Mouse (Mus musculus): ENCODE measurements around the gene Ngdn.
A peak's percentile ranks its signal among the peaks of the same experiment; 100 is the strongest.

Ngdn gene

DNA sequence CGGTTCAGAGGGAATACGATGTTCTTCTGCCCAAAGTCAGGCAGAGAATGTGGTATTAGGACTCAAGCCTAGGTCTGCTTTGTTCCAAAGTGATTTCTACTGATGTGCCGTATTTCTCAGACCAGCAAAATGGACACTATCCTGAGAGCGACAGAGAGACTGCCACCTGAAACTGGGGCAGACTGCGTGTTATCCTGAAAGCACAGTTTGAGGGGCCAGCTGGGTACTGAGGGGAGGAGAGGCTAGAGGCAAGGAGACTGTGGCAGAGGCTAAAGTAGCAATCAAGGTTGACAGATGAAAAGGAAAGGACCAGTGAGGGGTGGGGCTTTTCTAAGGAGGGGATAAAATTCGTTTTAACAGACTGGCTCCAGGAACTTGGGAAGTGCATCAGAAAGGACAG lies 14.4 kb upstream of the Ngdn start:
- no peak for DNase-seq

- no peak for DNase-seq
These were observed 13.8 kb upstream of the Ngdn start for GRCm38 (mm10) chr14:55001446-55001845.

GRCm38 (mm10) chr14:55001938-55002686 lies 13.1 kb upstream of the Ngdn start:
- DNase-seq, result peak; percentile 27

DNA sequence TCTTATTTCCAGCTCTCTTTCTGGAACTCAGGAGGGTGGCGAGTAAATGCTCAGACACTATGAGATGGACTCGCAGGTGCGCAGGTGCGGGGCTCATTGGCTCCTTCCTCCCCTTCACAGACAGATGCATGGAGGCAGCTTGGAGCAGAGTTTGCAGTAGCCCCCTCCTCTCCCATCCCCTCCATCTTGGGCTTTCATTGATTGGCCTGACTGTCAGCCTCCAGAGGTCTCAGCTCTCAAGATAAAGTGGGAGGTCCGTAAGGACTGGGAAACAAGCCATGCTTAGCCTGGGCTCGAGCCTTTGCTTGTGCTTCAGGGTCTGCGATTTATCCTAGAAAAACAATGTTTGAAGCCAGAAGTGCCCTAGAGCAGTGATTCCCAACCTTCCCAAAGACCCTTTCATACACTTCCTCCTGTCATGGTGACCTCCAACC lies 12.6 kb upstream of the Ngdn start:
- no peak for DNase-seq

GRCm38 (mm10) chr14:55003878-55004855 lies 11.1 kb upstream of the Ngdn start:
- DNase-seq, result peak; percentile 44

DNA sequence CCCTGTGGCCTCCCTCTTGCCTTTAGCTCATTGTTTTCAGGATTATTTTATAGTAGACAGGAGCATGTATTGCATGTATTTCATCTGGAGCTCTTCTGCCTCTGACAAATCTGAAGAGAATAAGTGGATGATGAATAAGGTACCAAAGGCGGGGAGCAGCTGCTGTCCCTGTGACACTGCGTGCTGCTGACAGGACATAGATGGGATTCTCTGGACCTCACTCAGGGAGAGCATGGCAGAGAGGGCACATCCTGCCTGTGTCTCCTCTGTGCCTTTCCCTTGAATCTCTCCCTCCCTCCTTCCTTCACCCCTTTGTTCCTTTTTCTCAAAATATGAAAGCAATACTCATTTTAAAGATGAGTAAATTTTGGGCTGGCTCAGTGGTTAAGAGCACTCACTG lies 9.7 kb upstream of the Ngdn start:
- DNase-seq, result peak; percentile 55

- no peak for DNase-seq
These were observed 9.3 kb upstream of the Ngdn start for GRCm38 (mm10) chr14:55005967-55006366.

DNA sequence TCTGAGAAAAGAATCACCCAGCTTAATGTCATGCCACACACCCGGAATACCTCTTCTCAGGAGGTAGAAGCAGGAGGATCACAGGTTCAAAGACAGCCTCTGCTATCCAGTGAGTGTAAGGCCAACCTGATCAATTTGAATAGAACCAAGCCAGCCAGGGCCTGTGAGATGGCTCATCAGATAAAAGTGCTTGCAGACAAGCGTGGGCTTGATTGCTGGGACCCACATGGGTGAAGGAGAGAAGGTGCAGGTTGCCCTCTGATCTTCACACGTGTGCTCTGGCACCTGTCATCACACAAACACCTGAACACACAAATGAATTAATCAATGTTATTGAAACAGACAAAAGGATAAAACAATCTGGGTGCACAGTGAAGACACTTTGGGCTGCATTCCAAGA lies 8.7 kb upstream of the Ngdn start:
- no peak for DNase-seq

DNA sequence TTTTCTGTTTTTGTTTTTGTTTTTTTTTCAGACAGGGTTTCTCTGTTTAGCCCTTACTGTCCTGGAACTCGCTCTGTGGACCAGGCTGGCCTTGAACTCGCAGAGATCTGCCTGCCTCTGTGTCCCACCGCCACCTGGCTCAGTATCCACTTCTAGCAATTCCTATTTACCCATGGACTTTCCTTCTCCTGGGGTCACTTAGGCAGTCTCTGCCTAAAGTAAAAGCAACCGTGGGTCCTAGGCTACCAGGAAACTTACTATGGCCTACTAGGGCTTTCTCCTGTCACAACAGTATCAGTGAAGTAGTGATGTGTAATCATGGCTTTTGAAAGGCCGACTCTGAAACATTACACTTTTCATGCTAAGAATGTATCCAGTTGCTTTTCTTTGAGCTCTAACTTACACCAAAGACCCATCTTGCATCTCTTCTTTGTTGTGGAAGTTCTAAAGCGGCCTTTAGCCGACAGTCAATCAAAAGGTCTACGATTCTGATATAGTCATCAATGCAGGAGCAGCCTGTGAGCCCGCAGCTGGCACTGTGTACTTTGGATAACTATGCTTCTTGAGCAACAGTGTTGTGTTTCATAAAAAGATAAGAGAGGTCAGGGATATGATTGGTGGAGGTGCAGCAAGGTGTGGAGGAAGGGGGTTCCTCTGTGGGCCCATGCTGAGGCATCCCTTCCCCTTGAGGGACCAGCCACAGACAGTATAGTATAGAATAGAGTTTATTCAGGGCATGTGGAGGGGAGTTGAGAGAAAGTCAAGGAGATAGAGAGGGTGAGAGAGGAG lies 7.9 kb upstream of the Ngdn start:
- DNase-seq, result no peak

GRCm38 (mm10) chr14:55008417-55008816 lies 6.8 kb upstream of the Ngdn start:
- DNase-seq, result no peak

DNA sequence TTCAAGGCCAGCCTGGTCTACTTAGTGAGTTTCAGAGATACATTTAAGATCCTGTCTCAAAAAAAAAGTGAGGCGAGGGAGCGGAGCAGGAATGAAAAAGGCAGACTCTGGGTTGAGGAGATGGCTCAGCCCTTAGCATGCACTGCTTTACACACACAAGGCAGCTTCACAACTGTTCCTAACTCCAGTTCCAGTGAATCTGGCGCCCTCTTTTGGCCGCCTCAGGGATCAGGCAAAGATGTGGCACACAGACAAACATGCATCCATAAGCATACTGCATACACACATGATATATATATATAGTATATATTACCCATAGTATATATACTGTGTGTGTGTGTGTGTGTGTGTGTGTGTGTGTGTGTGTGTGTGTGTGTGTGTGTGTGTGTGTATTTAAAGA lies 4.1 kb upstream of the Ngdn start:
- peak; percentile 28 for DNase-seq

GRCm38 (mm10) chr14:55014591-55014990 lies 663 bp upstream of the Ngdn start:
- no peak for DNase-seq

DNA sequence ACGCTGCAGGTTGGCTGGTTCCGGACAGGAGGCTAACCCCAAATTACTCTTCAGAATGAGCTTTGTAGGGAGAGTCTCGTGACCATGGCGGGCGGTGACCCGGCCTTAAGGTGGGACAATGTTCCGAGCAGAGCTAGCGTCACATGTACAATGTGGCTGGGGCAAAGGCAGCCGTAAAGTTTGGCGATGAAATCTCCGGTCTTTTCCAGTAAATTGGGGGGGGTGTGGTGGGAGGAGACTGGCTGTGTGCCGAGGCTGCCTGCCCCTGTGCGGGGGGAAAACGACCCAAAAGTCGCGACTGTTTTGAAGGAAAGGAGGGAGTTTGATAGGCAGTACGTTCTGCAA lies 485 bp downstream of the Ngdn start:
- DNase-seq, result no peak

DNA sequence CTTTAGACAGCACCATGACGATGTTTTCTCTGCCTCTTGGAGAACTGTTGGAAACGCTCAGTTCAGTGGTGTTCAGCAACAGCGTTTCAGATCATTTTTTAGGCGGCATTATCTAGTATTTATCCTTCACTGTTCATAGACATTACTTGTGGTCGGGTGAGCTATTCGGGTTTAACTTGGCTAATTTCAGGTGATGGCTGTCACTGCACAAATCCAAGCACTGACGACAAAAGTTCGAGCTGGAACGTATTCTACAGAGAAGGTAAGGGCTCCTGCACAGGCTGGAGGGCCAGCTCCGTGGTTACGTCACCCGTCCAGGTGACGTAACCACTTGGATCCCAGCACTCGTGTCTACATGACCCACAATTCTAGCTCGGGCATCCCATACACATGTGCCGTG lies 1.6 kb downstream of the Ngdn start:
- no peak for DNase-seq

DNA sequence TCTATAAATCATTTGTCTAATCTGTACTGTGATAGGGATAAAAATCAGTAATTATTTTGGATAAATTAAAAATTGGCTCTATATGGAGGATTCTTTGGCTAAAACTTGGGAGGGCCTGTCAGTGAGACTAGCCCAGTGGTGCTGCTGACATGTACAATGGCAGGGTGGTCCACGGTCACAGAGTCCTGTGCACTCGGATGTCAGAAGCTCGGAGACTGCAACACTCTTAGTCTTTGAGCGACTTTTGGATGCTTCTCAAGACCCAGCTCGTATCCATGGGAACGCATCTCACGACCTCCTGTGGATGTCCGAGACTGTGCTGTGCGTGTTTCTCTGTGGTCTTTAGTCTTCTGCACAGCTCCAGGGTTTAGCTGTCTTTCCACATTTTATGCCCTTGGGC lies 5.1 kb downstream of the Ngdn start:
- no peak for DNase-seq

DNA sequence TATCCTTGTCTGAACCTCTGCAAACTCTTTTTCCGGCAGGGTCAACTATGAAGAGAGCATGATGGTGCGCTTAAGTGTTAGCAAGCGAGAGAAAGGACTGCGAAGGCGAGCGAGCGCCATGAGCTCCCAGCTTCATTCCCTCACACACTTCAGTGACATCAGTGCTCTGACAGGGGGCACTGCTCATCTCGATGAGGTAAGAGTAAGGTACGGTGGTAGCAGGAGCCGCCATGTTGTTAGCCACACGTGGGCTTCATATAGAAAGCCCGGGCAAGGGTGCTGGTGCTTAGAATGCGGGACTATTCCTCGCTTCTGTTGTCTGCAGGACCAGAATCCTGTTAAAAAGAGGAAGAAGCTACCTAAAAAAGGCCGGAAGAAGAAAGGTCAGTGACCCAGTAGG lies 7.8 kb downstream of the Ngdn start:
- no peak for DNase-seq

DNA sequence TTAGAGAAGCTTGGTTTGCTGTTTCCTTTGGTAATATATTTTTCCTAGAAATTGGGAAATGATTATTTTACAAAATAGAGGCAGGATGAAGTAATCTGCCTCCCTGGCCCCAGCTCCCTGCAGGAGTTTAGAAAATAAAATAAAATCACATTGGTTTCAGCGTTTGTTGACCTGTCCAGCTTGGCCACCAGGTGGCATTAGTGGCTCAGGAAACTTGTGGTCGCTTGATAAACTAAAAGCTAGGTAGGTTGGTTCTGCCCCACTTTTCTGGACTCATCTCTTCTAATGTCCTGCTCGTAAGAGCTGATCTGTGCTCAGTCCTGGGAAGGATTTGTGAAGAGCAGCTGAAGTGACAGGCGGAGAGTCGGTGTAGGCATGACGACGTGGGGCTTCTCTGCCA lies 9.0 kb downstream of the Ngdn start:
- peak; percentile 65 for DNase-seq

DNA sequence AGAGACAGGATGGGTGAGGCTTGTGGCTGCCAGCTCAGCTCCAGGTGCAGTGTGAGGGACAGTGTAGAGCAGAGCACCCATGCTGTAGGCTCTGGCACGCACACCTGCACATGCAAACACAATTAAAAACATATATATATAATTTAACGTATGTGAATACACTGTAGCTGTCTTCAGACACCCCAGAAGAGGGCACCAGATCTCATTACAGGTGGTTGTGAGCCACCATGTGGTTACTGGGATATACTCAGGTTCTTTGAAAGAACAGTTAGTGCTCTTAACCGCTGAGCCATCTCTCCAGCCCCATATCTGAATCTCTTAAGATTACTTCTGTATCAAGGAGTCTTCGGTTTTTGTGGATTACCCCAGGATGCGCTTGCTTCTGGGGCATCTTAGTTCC lies 10.3 kb downstream of the Ngdn start:
- DNase-seq, result no peak

GRCm38 (mm10) chr14:55027251-55027650 lies 12.0 kb downstream of the Ngdn start:
- DNase-seq, result no peak

- no peak for DNase-seq
These were observed 12.4 kb downstream of the Ngdn start for GRCm38 (mm10) chr14:55027653-55028052.

GRCm38 (mm10) chr14:55028333-55028835 lies 13.1 kb downstream of the Ngdn start:
- no peak for DNase-seq

- DNase-seq, result peak; percentile 21
These were observed 13.9 kb downstream of the Ngdn start for GRCm38 (mm10) chr14:55029034-55029698.
